Mouse (Mus musculus) left cerebral cortex, postnatal 25 days (tissue): ENCODE measurements around the gene Zfp566. TPM values are rescaled to one million over a fixed set of nuclear protein-coding genes. Genes with fewer than 3 reads are reported as not detected.

Source experiments
- DNase-seq, 2 experiments: peaks; one replicate each; pipeline ENCODE4 v3.0.0; 2022; ENCODE audit warnings: low spot score in 2 of 2, mixed read lengths in 1 of 2
- intact Hi-C: fragments of 180-260 bp; cut with DNase I; formaldehyde crosslinking; loops from one replicate; pipeline ENCODE4 v1.15.1; 2025
- microRNA-seq, 2 experiments: library from miRNA; unstranded; fragments of <30 nt; microRNA quantifications; one replicate each; pipeline ENCODE4 v1.2.0; 2022
- total RNA-seq, 2 experiments: library from RNA; stranded (reverse); gene quantifications; 2 replicates each; pipeline ENCODE4 v1.2.3; 2021

The Zfp566 gene
- total RNA-seq, 2 experiments from 2014 or later = 7.2 to 7.5 TPM

- intact Hi-C loops = no loop called here
- no peak for DNase-seq
Observed at GRCm38 (mm10) chr7:30064622-30065021, 25.7 kb downstream of the Zfp566 start.

- intact Hi-C loops = no loop called here
- no peak for DNase-seq
Observed at GRCm38 (mm10) chr7:30062478-30062877, 27.8 kb downstream of the Zfp566 start.

GRCm38 (mm10) chr7:30060341-30060740 is 30.0 kb downstream of the Zfp566 start:
- no peak for DNase-seq
- intact Hi-C loops = no loop called here

GRCm38 (mm10) chr7:30053591-30053990 is 36.7 kb downstream of the Zfp566 start:
- no peak for DNase-seq
- intact Hi-C loops = no loop called here

- intact Hi-C loops = loop anchor here (2.0 kb wide), 1 partner anchor 40 kb away; the partner anchor contains the start of genes Gm26920 and Zfp566
- DNase-seq = peak; percentile 90 to 97
Observed at GRCm38 (mm10) chr7:30050882-30051548, 39.3 kb downstream of the Zfp566 start, which contains the start of gene Zfp14. Gene Zfp14, minus strand, starts transcription at chr7:30051380.

- intact Hi-C loops = no loop called here
Observed at GRCm38 (mm10) chr7:30048126-30048525, 42.2 kb downstream of the Zfp566 start.

GRCm38 (mm10) chr7:30044354-30044753 is 46.0 kb downstream of the Zfp566 start:
- intact Hi-C loops = no loop called here
- DNase-seq = no peak

More at GRCm38 (mm10) chr7:30048126-30048525, 42.2 kb downstream of the Zfp566 start:
- no peak for DNase-seq

- intact Hi-C loops = no loop called here
- DNase-seq = no peak
Observed at GRCm38 (mm10) chr7:30034331-30034730, 56.0 kb downstream of the Zfp566 start.

- no peak for DNase-seq
- intact Hi-C loops = no loop called here
Observed at GRCm38 (mm10) chr7:30031379-30031778, 58.9 kb downstream of the Zfp566 start.

GRCm38 (mm10) chr7:30030677-30031076 is 59.6 kb downstream of the Zfp566 start:
- no peak for DNase-seq
- intact Hi-C loops = no loop called here

- intact Hi-C loops = no loop called here
- no peak for DNase-seq
Observed at GRCm38 (mm10) chr7:30028572-30028971, 61.8 kb downstream of the Zfp566 start.

Small RNA genes lying within 50 kb of the gene (microRNA-seq; reads per million reads assigned to microRNA genes)
- 0 reads per million in 2 experiments for gene Gm23368

Other genes with a start within 250 kb of the Zfp566 start
- 10 to 100 TPM; 18.6 to 25.6 TPM for gene Zfp940, start 236.9 kb downstream of the Zfp566 start, total RNA-seq
- 10 to 100 TPM; 14.2 to 14.4 TPM for gene Zfp420, start 230.5 kb downstream of the Zfp566 start, total RNA-seq
- gene Zfp27, start 184.0 kb downstream of the Zfp566 start, total RNA-seq = 10 to 100 TPM; 18.5 to 21.6 TPM
- 1 to 10 TPM; 8.0 to 8.8 TPM for gene Zfp383, start 182.3 kb downstream of the Zfp566 start, total RNA-seq
- gene Zfp74, start 136.4 kb downstream of the Zfp566 start, total RNA-seq = 10 to 100 TPM; 16.7 to 17.9 TPM
- gene Zfp568, start 106.6 kb downstream of the Zfp566 start, total RNA-seq = 1 to 10 TPM; 3.8 to 6.4 TPM
- gene Zfp14, start 39.1 kb downstream of the Zfp566 start, total RNA-seq = 1 to 10 TPM; 7.2 to 8.5 TPM
- 1 to 10 TPM; 5.0 to 5.1 TPM for gene Zfp82, start 17.6 kb downstream of the Zfp566 start, total RNA-seq
- not detected for gene Gm26920, start 117 bp downstream of the Zfp566 start, total RNA-seq
- 10 to 100 TPM; 64.5 to 64.6 TPM for gene Zfp260, start 4.2 kb upstream of the Zfp566 start, total RNA-seq
- 10 to 100 TPM; 34.9 to 36.0 TPM for gene Zfp382, start 31.4 kb upstream of the Zfp566 start, total RNA-seq
- 10 to 100 TPM; 48.5 to 49.7 TPM for gene Zfp146, start 79.2 kb upstream of the Zfp566 start, total RNA-seq
- 1 to 10 TPM; 5.5 to 6.0 TPM for gene Cox7a1, start 93.6 kb upstream of the Zfp566 start, total RNA-seq
- 100 to 1,000 TPM; 180 to 183 TPM for gene Capns1, start 108.3 kb upstream of the Zfp566 start, total RNA-seq
- gene Polr2i, start 141.4 kb upstream of the Zfp566 start, total RNA-seq = 10 to 100 TPM; 57.6 to 59.5 TPM
- 100 to 1,000 TPM; 130 to 143 TPM for gene Tbcb, start 141.7 kb upstream of the Zfp566 start, total RNA-seq
- not detected for gene Ovol3, start 145.2 kb upstream of the Zfp566 start, total RNA-seq
- under 1 TPM in 1 of 2 experiments, not detected in 1; 0.34 TPM for gene Thap8, start 189.6 kb upstream of the Zfp566 start, total RNA-seq
- 1 to 10 TPM in 1 of 2 experiments, under 1 TPM in 1; 0.73 to 1.5 TPM for gene Wdr62, start 189.9 kb upstream of the Zfp566 start, total RNA-seq
- 100 to 1,000 TPM; 467 to 489 TPM for gene Clip3, start 201.2 kb upstream of the Zfp566 start, total RNA-seq
- 10 to 100 TPM; 63.6 to 64.4 TPM for gene Alkbh6, start 218.2 kb upstream of the Zfp566 start, total RNA-seq
- gene Syne4, start 224.3 kb upstream of the Zfp566 start, total RNA-seq = 1 to 10 TPM; 8.4 to 8.7 TPM
- under 1 TPM; 0.32 to 0.55 TPM for gene E130208F15Rik, start 231.2 kb upstream of the Zfp566 start, total RNA-seq
- gene Sdhaf1, start 233.4 kb upstream of the Zfp566 start, total RNA-seq = 1 to 10 TPM; 7.2 to 7.8 TPM